Mouse (Mus musculus) kidney, adult 2 months (tissue): Measurements from ENCODE around the gene Prss12.

Experiments used
- CTCF ChIP-seq: fragments of 200-500 bp; conservative IDR thresholded peaks from 2 replicates; pipeline ENCODE4 v1.5.1; 2011; ENCODE audit warnings: low read depth, mild to moderate bottlenecking, control low read depth, low read length, moderate library complexity, mixed read lengths; ENCODE audit not compliant: insufficient read depth, insufficient read length
- POLR2A ChIP-seq: fragments of 200-500 bp; IDR thresholded peaks from one replicate; pipeline ENCODE4 v1.6.1; 2011; ENCODE audit warnings: low read depth, low read length, control low read depth

- TF ChIP-seq CTCF (no peak), POLR2A (no peak)
Observed at GRCm38 (mm10) chr3:123452904-123453303, 6.2 kb downstream of the Prss12 start.
